Mouse (Mus musculus): ENCODE measurements around the gene Zfp874a. TPM values are rescaled to one million over a fixed set of nuclear protein-coding genes. Genes with fewer than 3 reads are reported as not detected.
"Not testable (repeated sequence)": the region's sequence is repeated elsewhere in the genome, so short reads cannot be mapped to it uniquely, and the experiment has no call there.

Gene Zfp874a
- polyA plus RNA-seq, 2 experiments: 2.7 to 5.3 TPM

GRCm38 (mm10) chr13:67421207-67421857, 30.1 kb downstream of the Zfp874a start, which contains the start of gene Zfp459:
Gene Zfp459, minus strand, starts transcription at chr13:67421418.
- 2% methylated on average over 22 of the region's 22 CpGs for WGBS (ENCODE audit: insufficient replicate concordance)
- no peak for TF ChIP-seq EP300 (IDR thresholded peaks at IDR 0.05; ENCODE audit: low read depth)
- TF ChIP-seq CTCF (IDR thresholded peaks at IDR 0.05; ENCODE audit: low read depth): no peak

GRCm38 (mm10) chr13:67420558-67421206, 30.7 kb downstream of the Zfp874a start:
- peak overlapping the region; percentile 25 for H3K9ac ChIP-seq (replicated peaks)
- no peak for TF ChIP-seq CTCF (IDR thresholded peaks at IDR 0.05; ENCODE audit: low read depth)
- TF ChIP-seq EP300 (IDR thresholded peaks at IDR 0.05; ENCODE audit: low read depth): no peak
- 40% methylated on average over 11 of the region's 11 CpGs for WGBS (ENCODE audit: insufficient replicate concordance)
- no peak overlapping the region for H3K27ac ChIP-seq
- H3K4me3 ChIP-seq (ENCODE audit: insufficient read depth in 1 of 2, low read depth in 2 of 2, low read length in 2 of 2): peak overlapping the region; percentile 51 to 74
- no peak for DNase-seq (ENCODE audit: low read depth in 3 of 3, low spot score in 3 of 3)
- peak overlapping the region; percentile 74 for H3K4me2 ChIP-seq (ENCODE audit: low read depth)
- H3K27me3 ChIP-seq (ENCODE audit: control insufficient read depth, insufficient read depth, low read length): no peaks in the 10 kb centered on the region
- H3K4me1 ChIP-seq (replicated peaks; ENCODE audit: control insufficient read depth in 2 of 2, insufficient read depth in 2 of 2, low read length in 1 of 2): peaks cover 0 to 2% of the 10 kb centered on the region in 2 experiments; a peak in 1 of 4 replicates
- H3K36me3 ChIP-seq (replicated peaks; ENCODE audit: control insufficient read depth, insufficient read depth, low read depth): no peaks in the 10 kb centered on the region
- H3K9me3 ChIP-seq (ENCODE audit: control insufficient read depth, low read length): no peaks in the 10 kb centered on the region
- no peak for ATAC-seq (ENCODE audit: insufficient read depth)

More at GRCm38 (mm10) chr13:67421207-67421857, 30.1 kb downstream of the Zfp874a start, which contains the start of gene Zfp459:
- H3K27ac ChIP-seq: no peak within 1 kb of the TSS
- no peaks in the 10 kb centered on the region for H3K36me3 ChIP-seq (replicated peaks; ENCODE audit: control insufficient read depth, insufficient read depth, low read depth)
- DNase-seq (ENCODE audit: low read depth in 3 of 3, low spot score in 3 of 3) (peak in 2 of 3 experiments; percentile 5 to 20), ATAC-seq (ENCODE audit: insufficient read depth) (peak; percentile 66; the same call in 1 of the 2 replicates)
- no peaks in the 10 kb centered on the region for H3K27me3 ChIP-seq (ENCODE audit: control insufficient read depth, insufficient read depth, low read length)
- H3K9ac ChIP-seq (replicated peaks): peak within 1 kb of the TSS; percentile 25
- peak within 1 kb of the TSS; percentile 74 for H3K4me2 ChIP-seq (ENCODE audit: low read depth)
- peak within 1 kb of the TSS; percentile 51 to 74 for H3K4me3 ChIP-seq (ENCODE audit: insufficient read depth in 1 of 2, low read depth in 2 of 2, low read length in 2 of 2)
- no peaks in the 10 kb centered on the region for H3K9me3 ChIP-seq (ENCODE audit: control insufficient read depth, low read length)
- peaks cover 0 to 2% of the 10 kb centered on the region in 2 experiments; a peak in 1 of 4 replicates for H3K4me1 ChIP-seq (replicated peaks; ENCODE audit: control insufficient read depth in 2 of 2, insufficient read depth in 2 of 2, low read length in 1 of 2)

GRCm38 (mm10) chr13:67416811-67417210, 34.6 kb downstream of the Zfp874a start:
- no peak for ATAC-seq (ENCODE audit: insufficient read depth)
- WGBS (ENCODE audit: insufficient replicate concordance): 65% methylated on average over 3 of the region's 3 CpGs
- no peak for DNase-seq (ENCODE audit: low read depth in 3 of 3, low spot score in 3 of 3)
- H3K9me3 ChIP-seq (ENCODE audit: control insufficient read depth, low read length): no peaks in the 10 kb centered on the region
- H3K27ac ChIP-seq: no peak overlapping the region
- TF ChIP-seq CTCF (IDR thresholded peaks at IDR 0.05; ENCODE audit: low read depth) (0 out of 2 replicates have a peak, but pooled peaks have one; percentile 11), EP300 (IDR thresholded peaks at IDR 0.05; ENCODE audit: low read depth) (no peak)
- no peaks in the 10 kb centered on the region for H3K27me3 ChIP-seq (ENCODE audit: control insufficient read depth, insufficient read depth, low read length)
- H3K9ac ChIP-seq (replicated peaks): no peak overlapping the region
- no peaks in the 10 kb centered on the region for H3K36me3 ChIP-seq (replicated peaks; ENCODE audit: control insufficient read depth, insufficient read depth, low read depth)
- H3K4me3 ChIP-seq (ENCODE audit: insufficient read depth in 1 of 2, low read depth in 2 of 2, low read length in 2 of 2): no peak overlapping the region
- peaks cover 0 to 2% of the 10 kb centered on the region in 2 experiments; a peak in 1 of 4 replicates for H3K4me1 ChIP-seq (replicated peaks; ENCODE audit: control insufficient read depth in 2 of 2, insufficient read depth in 2 of 2, low read length in 1 of 2)
- H3K4me2 ChIP-seq (ENCODE audit: low read depth): no peak overlapping the region

GRCm38 (mm10) chr13:67415759-67416158, 35.7 kb downstream of the Zfp874a start:
- DNase-seq (ENCODE audit: low read depth in 3 of 3, low spot score in 3 of 3) (no peak), ATAC-seq (ENCODE audit: insufficient read depth) (no peak)
- H3K4me3 ChIP-seq (ENCODE audit: insufficient read depth in 1 of 2, low read depth in 2 of 2, low read length in 2 of 2): no peak overlapping the region
- 69% methylated on average over 6 of the region's 6 CpGs for WGBS (ENCODE audit: insufficient replicate concordance)
- no peaks in the 10 kb centered on the region for H3K27me3 ChIP-seq (ENCODE audit: control insufficient read depth, insufficient read depth, low read length)
- no peak overlapping the region for H3K4me2 ChIP-seq (ENCODE audit: low read depth)
- H3K36me3 ChIP-seq (replicated peaks; ENCODE audit: control insufficient read depth, insufficient read depth, low read depth): no peaks in the 10 kb centered on the region
- no peak overlapping the region for H3K27ac ChIP-seq
- TF ChIP-seq CTCF (IDR thresholded peaks at IDR 0.05; ENCODE audit: low read depth) (no peak), EP300 (IDR thresholded peaks at IDR 0.05; ENCODE audit: low read depth) (no peak)
- no peaks in the 10 kb centered on the region for H3K9me3 ChIP-seq (ENCODE audit: control insufficient read depth, low read length)
- no peaks in the 10 kb centered on the region for H3K4me1 ChIP-seq (replicated peaks; ENCODE audit: control insufficient read depth in 2 of 2, insufficient read depth in 2 of 2, low read length in 1 of 2)
- no peak overlapping the region for H3K9ac ChIP-seq (replicated peaks)

- H3K4me1 ChIP-seq (replicated peaks; ENCODE audit: control insufficient read depth in 2 of 2, insufficient read depth in 2 of 2, low read length in 1 of 2); H3K9ac ChIP-seq (replicated peaks); H3K36me3 ChIP-seq (replicated peaks; ENCODE audit: control insufficient read depth, insufficient read depth, low read depth); H3K9me3 ChIP-seq (ENCODE audit: control insufficient read depth, low read length); ATAC-seq (ENCODE audit: insufficient read depth); DNase-seq (ENCODE audit: low read depth in 3 of 3, low spot score in 3 of 3); H3K27me3 ChIP-seq (ENCODE audit: control insufficient read depth, insufficient read depth, low read length); H3K4me2 ChIP-seq (ENCODE audit: low read depth); H3K4me3 ChIP-seq (ENCODE audit: insufficient read depth in 1 of 2, low read depth in 2 of 2, low read length in 2 of 2); H3K27ac ChIP-seq: not testable (repeated sequence)
- TF ChIP-seq CTCF (IDR thresholded peaks at IDR 0.05; ENCODE audit: low read depth): peak; percentile 21; the same call in 1 of the 2 replicates
- WGBS (ENCODE audit: insufficient replicate concordance): 59% methylated on average over 3 of the region's 3 CpGs
Measured at GRCm38 (mm10) chr13:67413634-67414033, 37.8 kb downstream of the Zfp874a start.

GRCm38 (mm10) chr13:67399183-67399903, 52.1 kb downstream of the Zfp874a start, which contains the start of gene Zfp429:
Gene Zfp429, minus strand, starts transcription at chr13:67399819.
- ATAC-seq (ENCODE audit: insufficient read depth) (peak; percentile 90), DNase-seq (ENCODE audit: low read depth in 3 of 3, low spot score in 3 of 3) (peak in 2 of 3 experiments; percentile 41 to 69)
- H3K9me3 ChIP-seq (ENCODE audit: control insufficient read depth, low read length); H3K27ac ChIP-seq; H3K27me3 ChIP-seq (ENCODE audit: control insufficient read depth, insufficient read depth, low read length); H3K36me3 ChIP-seq (replicated peaks; ENCODE audit: control insufficient read depth, insufficient read depth, low read depth); H3K4me1 ChIP-seq (replicated peaks; ENCODE audit: control insufficient read depth in 2 of 2, insufficient read depth in 2 of 2, low read length in 1 of 2): not testable (repeated sequence)
- H3K9ac ChIP-seq (replicated peaks): peak within 1 kb of the TSS; percentile 43
- peak within 1 kb of the TSS; percentile 52 to 73 for H3K4me3 ChIP-seq (ENCODE audit: insufficient read depth in 1 of 2, low read depth in 2 of 2, low read length in 2 of 2)
- 2% methylated on average over 14 of the region's 16 CpGs for WGBS (ENCODE audit: insufficient replicate concordance)
- peak within 1 kb of the TSS; percentile 61 for H3K4me2 ChIP-seq (ENCODE audit: low read depth)

GRCm38 (mm10) chr13:67376255-67376654, 75.2 kb downstream of the Zfp874a start:
- H3K4me1 ChIP-seq (replicated peaks; ENCODE audit: control insufficient read depth in 2 of 2, insufficient read depth in 2 of 2, low read length in 1 of 2); H3K4me3 ChIP-seq (ENCODE audit: insufficient read depth in 1 of 2, low read depth in 2 of 2, low read length in 2 of 2); H3K36me3 ChIP-seq (replicated peaks; ENCODE audit: control insufficient read depth, insufficient read depth, low read depth); H3K27me3 ChIP-seq (ENCODE audit: control insufficient read depth, insufficient read depth, low read length); H3K9me3 ChIP-seq (ENCODE audit: control insufficient read depth, low read length); H3K9ac ChIP-seq (replicated peaks); H3K27ac ChIP-seq; DNase-seq (ENCODE audit: low read depth in 3 of 3, low spot score in 3 of 3); ATAC-seq (ENCODE audit: insufficient read depth); H3K4me2 ChIP-seq (ENCODE audit: low read depth): not testable (repeated sequence)
- 53% methylated on average over 3 of the region's 3 CpGs for WGBS (ENCODE audit: insufficient replicate concordance)
